Mouse (Mus musculus): ENCODE measurements at regions not wholly inside any gene's neighbourhood (a gene's known extent, or its start where the extent isn't known, plus 50 kb on each side); places are given as distances from the start of the nearest gene placed in this dataset.
A peak's percentile ranks its signal among the peaks of the same experiment; 100 is the strongest.
"Not testable (repeated sequence)": the region's sequence is repeated elsewhere in the genome, so short reads cannot be mapped to it uniquely, and the experiment has no call there.

- H3K36me3 ChIP-seq = no peaks in the 10 kb centered on the region
- H3K4me1 ChIP-seq = no peaks in the 10 kb centered on the region
- WGBS = 60% methylated on average over 5 of the region's 5 CpGs
- H3K9me3 ChIP-seq = no peaks in the 10 kb centered on the region
- ATAC-seq (ENCODE audit: insufficient read depth, low FRiP score, low read depth) = no peak
- H3K4me2 ChIP-seq = no peak overlapping the region
- H3K27me3 ChIP-seq (replicated peaks) = no peaks in the 10 kb centered on the region
- no peak overlapping the region for H3K4me3 ChIP-seq (replicated peaks)
- no peak overlapping the region for H3K27ac ChIP-seq
- H3K9ac ChIP-seq = no peak overlapping the region
Observed at GRCm38 (mm10) chr1:64463715-64464290, 68.6 kb upstream of the Creb1 start.

DNA sequence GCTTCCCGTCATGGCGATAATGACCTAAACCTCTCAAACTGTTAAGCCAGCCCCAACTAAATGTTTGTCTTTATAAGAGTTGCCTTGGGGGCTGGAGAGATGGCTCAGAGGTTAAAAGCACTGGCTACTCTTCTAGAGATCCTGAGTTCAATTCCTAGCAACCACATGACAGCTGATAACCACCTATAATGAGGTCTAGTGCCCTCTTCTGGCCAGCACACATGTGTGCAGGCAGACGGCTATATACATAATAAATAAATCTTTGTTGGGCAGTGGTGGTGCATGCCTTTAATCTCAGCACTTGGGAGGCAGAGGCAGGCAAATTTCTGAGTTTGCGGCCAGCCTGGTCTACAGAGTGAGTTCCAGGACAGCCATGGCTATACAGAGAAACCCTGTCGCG is 70.8 kb upstream of the Creb1 start:
- WGBS = 89% methylated on average over 6 of the region's 6 CpGs
- H3K4me1 ChIP-seq; H3K4me3 ChIP-seq (replicated peaks); H3K27ac ChIP-seq; H3K27me3 ChIP-seq (replicated peaks); ATAC-seq (ENCODE audit: insufficient read depth, low FRiP score, low read depth); H3K9ac ChIP-seq; H3K9me3 ChIP-seq; H3K4me2 ChIP-seq; H3K36me3 ChIP-seq: not testable (repeated sequence)

- no peak for ATAC-seq (ENCODE audit: insufficient read depth, low FRiP score, low read depth)
- Histone ChIP-seq H3K4me1 (no peaks in the 10 kb centered on the region), H3K4me3 (replicated peaks) (no peak overlapping the region), H3K9me3 (no peaks in the 10 kb centered on the region), H3K4me2 (no peak overlapping the region), H3K36me3 (no peaks in the 10 kb centered on the region), H3K27ac (no peak overlapping the region), H3K27me3 (replicated peaks) (no peaks in the 10 kb centered on the region), H3K9ac (no peak overlapping the region)
- WGBS = 66% methylated on average over 5 of the region's 5 CpGs
Observed at GRCm38 (mm10) chr1:64457872-64458271, 74.6 kb upstream of the Creb1 start.

DNA sequence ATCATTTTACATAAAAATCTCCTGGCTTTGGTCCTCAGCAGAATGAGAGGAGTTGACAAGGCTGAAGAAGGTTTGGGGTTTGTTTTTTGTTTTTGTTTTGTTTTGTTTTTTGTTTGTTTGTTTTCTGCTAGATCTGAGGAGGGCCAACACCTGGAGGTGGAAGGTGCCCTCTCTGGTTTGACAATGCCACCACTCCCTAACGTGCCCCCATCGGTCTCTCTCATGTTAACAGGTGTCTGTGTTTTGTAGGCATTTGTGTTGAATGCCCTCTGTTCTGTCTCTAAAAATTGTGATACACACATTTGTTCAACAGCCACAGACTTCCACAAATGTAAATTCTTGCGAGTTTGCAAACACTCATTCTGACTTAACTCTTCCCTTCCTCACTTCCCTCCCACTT is 83.3 kb upstream of the Creb1 start:
- Histone ChIP-seq H3K4me1 (peaks cover 3% of the 10 kb centered on the region; the same call in 1 of the 2 replicates), H3K4me3 (replicated peaks) (no peak overlapping the region), H3K27ac (no peak overlapping the region), H3K4me2 (no peak overlapping the region), H3K27me3 (replicated peaks) (no peaks in the 10 kb centered on the region), H3K36me3 (no peaks in the 10 kb centered on the region), H3K9me3 (no peaks in the 10 kb centered on the region), H3K9ac (no peak overlapping the region)
- 80% methylated on average over 3 of the region's 3 CpGs for WGBS
- no peak for ATAC-seq (ENCODE audit: insufficient read depth, low FRiP score, low read depth)

GRCm38 (mm10) chr1:64448090-64448489 is 84.4 kb upstream of the Creb1 start:
- 2% methylated on average over 5 of the region's 5 CpGs for WGBS
- H3K4me2 ChIP-seq = no peak overlapping the region
- no peaks in the 10 kb centered on the region for H3K36me3 ChIP-seq

GRCm38 (mm10) chr1:64446492-64446891 is 86.0 kb upstream of the Creb1 start:
- Histone ChIP-seq H3K4me2 (no peak overlapping the region), H3K4me1 (peaks cover 3% of the 10 kb centered on the region; the same call in 1 of the 2 replicates), H3K9ac (no peak overlapping the region), H3K36me3 (no peaks in the 10 kb centered on the region), H3K4me3 (replicated peaks) (no peak overlapping the region), H3K27ac (no peak overlapping the region), H3K9me3 (no peaks in the 10 kb centered on the region), H3K27me3 (replicated peaks) (no peaks in the 10 kb centered on the region)
- 56% methylated on average over 4 of the region's 4 CpGs for WGBS
- no peak for ATAC-seq (ENCODE audit: insufficient read depth, low FRiP score, low read depth)

More at GRCm38 (mm10) chr1:64448090-64448489, 84.4 kb upstream of the Creb1 start:
- Histone ChIP-seq H3K9me3 (no peaks in the 10 kb centered on the region), H3K27me3 (replicated peaks) (no peaks in the 10 kb centered on the region), H3K27ac (no peak overlapping the region), H3K4me3 (replicated peaks) (no peak overlapping the region), H3K9ac (no peak overlapping the region), H3K4me1 (peaks cover 3% of the 10 kb centered on the region; the same call in 1 of the 2 replicates)
- ATAC-seq (ENCODE audit: insufficient read depth, low FRiP score, low read depth) = no peak

DNA sequence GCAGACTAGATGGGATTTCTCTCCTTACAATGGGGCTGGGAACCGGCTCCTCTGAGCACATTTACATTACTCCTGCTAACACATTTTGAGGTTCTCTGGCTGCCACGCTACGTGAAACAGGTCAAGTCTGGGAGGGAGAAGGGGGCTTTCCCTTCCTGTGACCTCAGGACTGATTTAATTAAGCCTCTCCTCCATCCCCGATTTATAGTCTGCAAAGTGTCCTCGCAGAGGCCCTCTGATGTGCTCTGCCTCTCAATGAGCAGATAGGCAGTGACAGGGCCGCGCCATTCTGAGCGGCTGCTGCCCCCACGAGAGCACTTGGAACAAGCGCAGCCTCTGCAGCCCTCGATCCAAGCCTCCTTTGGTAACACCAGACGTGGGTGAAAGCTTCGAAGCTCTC is 86.5 kb upstream of the Creb1 start:
- Histone ChIP-seq H3K4me2 (no peak overlapping the region), H3K9me3 (no peaks in the 10 kb centered on the region), H3K36me3 (no peaks in the 10 kb centered on the region), H3K9ac (no peak overlapping the region), H3K27ac (no peak overlapping the region), H3K4me1 (peaks cover 3% of the 10 kb centered on the region; the same call in 1 of the 2 replicates), H3K4me3 (replicated peaks) (no peak overlapping the region), H3K27me3 (replicated peaks) (no peaks in the 10 kb centered on the region)
- WGBS = 8% methylated on average over 13 of the region's 13 CpGs
- peak; percentile 76; the same call in 1 of the 2 replicates for ATAC-seq (ENCODE audit: insufficient read depth, low FRiP score, low read depth)

- H3K9me3 ChIP-seq = no peaks in the 10 kb centered on the region
- no peaks in the 10 kb centered on the region for H3K36me3 ChIP-seq
- ATAC-seq (ENCODE audit: insufficient read depth, low FRiP score, low read depth) = no peak
- 84% methylated on average over 6 of the region's 6 CpGs for WGBS
- no peak overlapping the region for H3K4me3 ChIP-seq (replicated peaks)
- no peak overlapping the region for H3K9ac ChIP-seq
- no peaks in the 10 kb centered on the region for H3K27me3 ChIP-seq (replicated peaks)
- H3K4me2 ChIP-seq = no peak overlapping the region
- peaks cover 3% of the 10 kb centered on the region; the same call in 1 of the 2 replicates for H3K4me1 ChIP-seq
- no peak overlapping the region for H3K27ac ChIP-seq
Observed at GRCm38 (mm10) chr1:64443436-64443835, 89.0 kb upstream of the Creb1 start.

GRCm38 (mm10) chr1:64442179-64442874 is 90.1 kb upstream of the Creb1 start:
- no peak overlapping the region for H3K9ac ChIP-seq
- H3K27me3 ChIP-seq (replicated peaks) = no peaks in the 10 kb centered on the region
- no peak overlapping the region for H3K4me3 ChIP-seq (replicated peaks)
- H3K36me3 ChIP-seq = no peaks in the 10 kb centered on the region
- H3K4me1 ChIP-seq = peaks cover 3% of the 10 kb centered on the region; the same call in 1 of the 2 replicates
- no peak overlapping the region for H3K4me2 ChIP-seq
- no peak overlapping the region for H3K27ac ChIP-seq
- H3K9me3 ChIP-seq = no peaks in the 10 kb centered on the region
- ATAC-seq (ENCODE audit: insufficient read depth, low FRiP score, low read depth) = no peak
- WGBS = 58% methylated on average over 9 of the region's 9 CpGs

DNA sequence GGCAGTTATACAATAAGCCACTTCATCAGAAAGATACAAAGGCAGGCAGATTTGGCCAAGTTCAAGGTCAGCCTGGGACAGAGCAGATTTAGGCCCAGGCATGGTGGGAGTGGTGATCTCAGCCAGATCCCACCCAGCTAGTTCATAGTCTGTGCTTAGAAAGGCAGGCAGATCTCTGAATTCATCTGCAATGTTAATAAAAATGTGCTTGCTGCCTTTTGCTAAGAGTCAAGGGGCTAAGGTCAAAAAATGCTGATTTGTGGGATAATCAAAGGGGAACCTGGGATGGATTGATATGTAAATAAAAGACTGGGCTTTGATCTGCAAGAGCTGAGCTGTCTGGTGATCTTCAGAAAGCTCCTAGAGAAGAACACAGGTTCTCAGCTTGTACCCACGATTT is 109.2 kb upstream of the Creb1 start:
- 69% methylated on average over 1 of the region's 1 CpGs for WGBS
- Histone ChIP-seq H3K4me2 (no peak overlapping the region), H3K4me3 (replicated peaks) (no peak overlapping the region), H3K4me1 (no peaks in the 10 kb centered on the region), H3K36me3 (no peaks in the 10 kb centered on the region), H3K9me3 (no peaks in the 10 kb centered on the region), H3K9ac (no peak overlapping the region), H3K27me3 (replicated peaks) (no peaks in the 10 kb centered on the region), H3K27ac (no peak overlapping the region)
- ATAC-seq (ENCODE audit: insufficient read depth, low FRiP score, low read depth) = no peak

DNA sequence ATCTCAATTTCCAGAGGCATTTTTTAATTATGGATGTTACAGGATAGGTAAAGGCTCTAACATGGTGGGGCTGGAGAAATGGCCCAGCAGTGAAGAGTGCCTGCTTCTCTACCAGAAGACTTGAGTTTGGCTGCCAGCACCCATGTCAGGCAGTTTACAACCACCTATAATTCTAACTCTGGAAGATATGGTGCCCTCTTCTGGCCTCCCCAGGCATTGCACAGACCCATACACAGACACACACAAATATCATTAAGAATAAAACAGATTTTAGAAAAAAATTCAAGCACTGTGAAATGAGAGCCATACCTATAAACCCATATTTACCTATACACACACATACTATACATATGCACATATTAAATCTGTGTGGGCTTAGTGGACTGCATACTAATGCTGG is 113.9 kb upstream of the Creb1 start:
- Histone ChIP-seq H3K9ac (no peak overlapping the region), H3K4me2 (no peak overlapping the region), H3K4me1 (no peaks in the 10 kb centered on the region), H3K27ac (no peak overlapping the region), H3K27me3 (replicated peaks) (no peaks in the 10 kb centered on the region), H3K4me3 (replicated peaks) (no peak overlapping the region), H3K9me3 (no peaks in the 10 kb centered on the region), H3K36me3 (no peaks in the 10 kb centered on the region)
- no peak for ATAC-seq (ENCODE audit: insufficient read depth, low FRiP score, low read depth)

DNA sequence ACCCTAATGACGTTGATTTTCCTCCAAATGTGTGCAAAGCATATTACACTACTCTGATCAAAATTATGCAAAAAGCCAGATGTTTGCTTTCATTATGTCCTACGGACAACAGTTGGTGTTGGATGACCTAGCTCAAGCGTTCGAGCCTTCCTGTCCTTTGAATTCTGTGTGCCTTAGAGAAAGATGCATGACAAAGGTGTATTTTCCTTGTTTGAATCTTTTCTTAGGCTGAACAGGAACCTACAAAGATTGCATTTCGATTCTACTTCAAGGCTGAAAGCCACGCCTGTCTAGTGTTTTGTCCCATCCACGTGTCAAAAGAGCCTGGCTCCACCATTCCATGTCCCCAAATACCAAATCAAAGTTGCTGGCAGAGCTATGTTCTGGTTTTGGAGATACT is 116.5 kb upstream of the Creb1 start:
- no peaks in the 10 kb centered on the region for H3K27me3 ChIP-seq (replicated peaks)
- no peak for ATAC-seq (ENCODE audit: insufficient read depth, low FRiP score, low read depth)
- H3K4me3 ChIP-seq (replicated peaks) = no peak overlapping the region
- no peaks in the 10 kb centered on the region for H3K36me3 ChIP-seq
- H3K4me1 ChIP-seq = no peaks in the 10 kb centered on the region
- H3K4me2 ChIP-seq = no peak overlapping the region
- 80% methylated on average over 7 of the region's 7 CpGs for WGBS
- no peak overlapping the region for H3K9ac ChIP-seq
- H3K9me3 ChIP-seq = no peaks in the 10 kb centered on the region
- H3K27ac ChIP-seq = no peak overlapping the region
